Mouse (Mus musculus): ENCODE measurements around the gene Fkbpl.

DNA sequence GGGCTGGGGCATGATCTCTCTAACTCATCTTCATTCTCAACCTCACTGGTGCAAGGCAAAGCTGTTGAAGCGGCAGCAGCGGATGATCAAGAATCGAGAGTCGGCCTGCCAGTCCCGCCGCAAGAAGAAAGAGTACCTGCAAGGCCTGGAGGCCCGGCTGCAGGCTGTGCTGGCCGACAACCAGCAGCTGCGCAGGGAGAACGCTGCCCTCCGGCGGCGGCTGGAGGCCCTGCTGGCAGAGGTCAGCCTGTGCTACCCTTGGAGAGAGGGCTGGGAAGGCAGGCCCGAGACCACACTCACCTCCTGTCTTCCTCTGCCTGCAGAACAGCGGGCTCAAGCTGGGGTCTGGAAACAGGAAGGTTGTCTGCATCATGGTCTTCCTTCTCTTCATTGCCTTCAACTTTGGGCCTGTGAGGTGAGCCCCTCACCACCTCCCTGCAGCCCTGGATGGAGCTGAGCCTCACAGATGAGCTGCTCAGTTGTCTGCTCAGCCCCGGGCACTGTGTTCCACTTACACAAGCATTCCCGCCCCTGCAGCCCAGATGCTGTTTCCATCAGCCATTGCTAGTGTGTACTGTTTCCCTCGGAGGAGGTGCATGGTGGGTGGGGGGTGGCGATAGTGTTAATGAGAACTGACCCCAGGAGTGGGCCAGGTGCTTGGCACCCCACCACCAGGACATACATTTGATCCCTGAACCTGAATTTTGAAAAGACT is 7.1 kb downstream of the Fkbpl start:
- TF ChIP-seq CTCF (conservative IDR thresholded peaks at IDR 0.05 in 1 of 2, IDR thresholded peaks at IDR 0.05 in 1 of 2; ENCODE audit: low read depth in 2 of 2, low read length in 2 of 2) (peak in 1 of 2 experiments; percentile 43; a peak in 2 of 4 replicates), HCFC1 (IDR thresholded peaks at IDR 0.05; ENCODE audit: low read depth, low read length) (no peak), ETS1 (conservative IDR thresholded peaks at IDR 0.05; ENCODE audit: low read depth, low read length) (no peak), USF1 (IDR thresholded peaks at IDR 0.05; ENCODE audit: low read depth, low read length) (no peak), POLR2A (IDR thresholded peaks at IDR 0.05; ENCODE audit: low read depth, low read length) (no peak), EP300 (IDR thresholded peaks at IDR 0.05; ENCODE audit: low read length) (no peak)

Data from CH12.LX (cell line).